Mouse (Mus musculus) forebrain, embryonic 16.5 days (tissue): ENCODE measurements around the gene Qpct. TPM values are rescaled to one million over a fixed set of nuclear protein-coding genes. Genes with fewer than 3 reads are reported as not detected.

Experiments used
- ATAC-seq: fragments of 200-750 bp; cut with Nextera tagmentation; 2 replicates; pipeline ENCODE4 v1.8.0; 2017; ENCODE audit warnings: mild to moderate bottlenecking, moderate library complexity
- H3K27ac ChIP-seq: fragments of 300-500 bp; sonication (generic); 2 replicates; pipeline ENCODE4 v1.5.1; 2014; ENCODE audit warnings: low read length, control low read depth
- H3K27me3 ChIP-seq: fragments of 300-500 bp; sonication (generic); replicated peaks from 2 replicates; pipeline ENCODE4 v1.6.1; 2014; ENCODE audit warnings: low read length; ENCODE audit not compliant: control insufficient read depth, insufficient read depth
- H3K36me3 ChIP-seq: fragments of 300-500 bp; sonication (generic); 2 replicates; pipeline ENCODE4 v1.6.1; 2014; ENCODE audit not compliant: control insufficient read depth, insufficient read depth
- H3K4me1 ChIP-seq: fragments of 300-500 bp; sonication (generic); replicated peaks from 2 replicates; pipeline ENCODE4 v1.6.1; 2014; ENCODE audit warnings: low read length; ENCODE audit not compliant: control insufficient read depth, insufficient read depth
- H3K4me2 ChIP-seq: fragments of 300-500 bp; sonication (generic); 2 replicates; pipeline ENCODE4 v1.6.1; 2014; ENCODE audit warnings: mild to moderate bottlenecking, low read length, control low read depth
- H3K4me3 ChIP-seq: fragments of 300-500 bp; sonication (generic); replicated peaks from 2 replicates; pipeline ENCODE4 v1.5.1; 2014; ENCODE audit warnings: mild to moderate bottlenecking, low read length, control low read depth
- H3K9ac ChIP-seq: fragments of 300-500 bp; sonication (generic); replicated peaks from 2 replicates; pipeline ENCODE4 v1.6.1; 2014; ENCODE audit warnings: low read depth, low read length, control low read depth
- H3K9me3 ChIP-seq: fragments of 300-500 bp; sonication (generic); 2 replicates; pipeline ENCODE4 v1.6.1; 2016; ENCODE audit warnings: low read length; ENCODE audit not compliant: control insufficient read depth
- WGBS: fragments of 180-500 bp; shearing (Covaris S2); extraction: QIAGEN DNeasy Blood & Tissue Kit; methylation state at CpG from one replicate; pipeline ENCODE4 v1.1.7; 2014; 5-methylcytosine and 5-hydroxymethylcytosine counted together
- polyA plus RNA-seq: library from polyadenylated mRNA; unstranded; fragments of >200 nt; fragmentation: Nextera tagmentation; extraction: Ambion mirVana; gene quantifications from 2 replicates; pipeline ENCODE4 v1.2.1, GENCODE M21; 2015

Gene Qpct
- polyA plus RNA-seq: 13.4 and 13.5 TPM in 2 replicates

GRCm38 (mm10) chr17:79051606-79052005 lies at the start of gene Qpct:
Gene Qpct, plus strand, starts transcription at chr17:79051906.
- 77% methylated on average over 4 of the region's 4 CpGs for WGBS

GRCm38 (mm10) chr17:79013625-79014024 lies 38.1 kb upstream of the Qpct start:
- H3K4me1 ChIP-seq: peaks cover 12% of the 10 kb centered on the region
- no peaks in the 10 kb centered on the region for H3K27me3 ChIP-seq
- H3K36me3 ChIP-seq: peaks cover 5% of the 10 kb centered on the region; the same call in 1 of the 2 replicates
- no peak for ATAC-seq
- H3K4me3 ChIP-seq: no peak overlapping the region
- no peaks in the 10 kb centered on the region for H3K9me3 ChIP-seq
- no peak overlapping the region for H3K27ac ChIP-seq
- no peak overlapping the region for H3K9ac ChIP-seq
- 96% methylated on average over 2 of the region's 2 CpGs for WGBS
- H3K4me2 ChIP-seq: no peak overlapping the region

More at GRCm38 (mm10) chr17:79051606-79052005, at the start of gene Qpct:
- peak within 1 kb of the TSS; percentile 63 for H3K9ac ChIP-seq
- no peaks in the 10 kb centered on the region for H3K36me3 ChIP-seq
- H3K27me3 ChIP-seq: no peaks in the 10 kb centered on the region; the same call in 1 of the 2 replicates
- ATAC-seq: no peak
- 0 out of 2 replicates have a peak, but pooled peaks cover 2% of the 10 kb centered on the region for H3K4me1 ChIP-seq
- H3K4me3 ChIP-seq: peak within 1 kb of the TSS; percentile 65
- H3K27ac ChIP-seq: peak within 1 kb of the TSS; percentile 68
- peak within 1 kb of the TSS; percentile 89 for H3K4me2 ChIP-seq
- H3K9me3 ChIP-seq: no peaks in the 10 kb centered on the region

GRCm38 (mm10) chr17:79014911-79015685 lies 36.6 kb upstream of the Qpct start:
- Histone ChIP-seq H3K27ac (no peak overlapping the region), H3K27me3 (no peaks in the 10 kb centered on the region), H3K36me3 (peaks cover 5% of the 10 kb centered on the region; the same call in 1 of the 2 replicates), H3K9me3 (no peaks in the 10 kb centered on the region), H3K9ac (no peak overlapping the region), H3K4me3 (no peak overlapping the region), H3K4me1 (peaks cover 20% of the 10 kb centered on the region), H3K4me2 (no peak overlapping the region)
- WGBS: 89% methylated on average over 2 of the region's 2 CpGs
- no peak for ATAC-seq

- Histone ChIP-seq H3K36me3 (peaks cover 5% of the 10 kb centered on the region; the same call in 1 of the 2 replicates), H3K4me1 (peaks cover 20% of the 10 kb centered on the region), H3K9ac (no peak overlapping the region), H3K27me3 (no peaks in the 10 kb centered on the region), H3K4me2 (no peak overlapping the region), H3K4me3 (no peak overlapping the region), H3K9me3 (no peaks in the 10 kb centered on the region), H3K27ac (no peak overlapping the region)
- 90% methylated on average over 10 of the region's 10 CpGs for WGBS
- no peak for ATAC-seq
These were observed 35.9 kb upstream of the Qpct start for GRCm38 (mm10) chr17:79015831-79016230.

- no peak overlapping the region for H3K27ac ChIP-seq
- peaks cover 20% of the 10 kb centered on the region for H3K4me1 ChIP-seq
- no peak overlapping the region for H3K9ac ChIP-seq
- H3K9me3 ChIP-seq: no peaks in the 10 kb centered on the region
- 32% methylated on average over 9 of the region's 9 CpGs for WGBS
- ATAC-seq: no peak
- peaks cover 2% of the 10 kb centered on the region; the same call in 1 of the 2 replicates for H3K27me3 ChIP-seq
- H3K4me3 ChIP-seq: peak overlapping the region; percentile 4; the same call in 1 of the 2 replicates
- no peaks in the 10 kb centered on the region for H3K36me3 ChIP-seq
- H3K4me2 ChIP-seq: peak overlapping the region; percentile 24
These were observed 33.3 kb upstream of the Qpct start for GRCm38 (mm10) chr17:79018422-79018821.

- WGBS: under 1% methylated on average over 18 of the region's 18 CpGs
- no peak overlapping the region; the same call in 1 of the 2 replicates for H3K27ac ChIP-seq
- H3K9me3 ChIP-seq: no peaks in the 10 kb centered on the region
- ATAC-seq: no peak
- H3K4me2 ChIP-seq: peak overlapping the region; percentile 75
- peaks cover 2% of the 10 kb centered on the region; the same call in 1 of the 2 replicates for H3K27me3 ChIP-seq
- no peaks in the 10 kb centered on the region for H3K36me3 ChIP-seq
- peak overlapping the region; percentile 80 for H3K9ac ChIP-seq
- H3K4me3 ChIP-seq: peak overlapping the region; percentile 84
- peaks cover 20% of the 10 kb centered on the region for H3K4me1 ChIP-seq
These were observed 31.9 kb upstream of the Qpct start for GRCm38 (mm10) chr17:79019726-79020207.

- H3K9me3 ChIP-seq: no peaks in the 10 kb centered on the region
- peak within 1 kb of the TSS; percentile 84 for H3K4me3 ChIP-seq
- peak within 1 kb of the TSS; percentile 65 for H3K27ac ChIP-seq
- peaks cover 20% of the 10 kb centered on the region for H3K4me1 ChIP-seq
- peak within 1 kb of the TSS; percentile 75 for H3K4me2 ChIP-seq
- H3K36me3 ChIP-seq: no peaks in the 10 kb centered on the region
- H3K9ac ChIP-seq: peak within 1 kb of the TSS; percentile 80
- ATAC-seq: peak; percentile 94
- peaks cover 2% of the 10 kb centered on the region; the same call in 1 of the 2 replicates for H3K27me3 ChIP-seq
- under 1% methylated on average over 93 of the region's 113 CpGs for WGBS
These were observed 31.3 kb upstream of the Qpct start, which contains the start of gene Prkd3 for GRCm38 (mm10) chr17:79020208-79020983. Gene Prkd3, minus strand, starts transcription at chr17:79020816.

- Histone ChIP-seq H3K9me3 (no peaks in the 10 kb centered on the region), H3K4me2 (peak overlapping the region; percentile 75), H3K9ac (peak overlapping the region; percentile 80), H3K27me3 (peaks cover 2% of the 10 kb centered on the region; the same call in 1 of the 2 replicates), H3K27ac (no peak overlapping the region), H3K36me3 (no peaks in the 10 kb centered on the region), H3K4me3 (peak overlapping the region; percentile 84), H3K4me1 (peaks cover 20% of the 10 kb centered on the region)
- ATAC-seq: peak; percentile 60
- WGBS: under 1% methylated on average over 24 of the region's 24 CpGs
These were observed 30.7 kb upstream of the Qpct start for GRCm38 (mm10) chr17:79020984-79021335.

GRCm38 (mm10) chr17:79022746-79023145 lies 29.0 kb upstream of the Qpct start:
- no peak for ATAC-seq
- no peaks in the 10 kb centered on the region for H3K36me3 ChIP-seq
- no peak overlapping the region for H3K4me3 ChIP-seq
- 77% methylated on average over 3 of the region's 3 CpGs for WGBS
- no peaks in the 10 kb centered on the region for H3K9me3 ChIP-seq
- no peak overlapping the region for H3K4me2 ChIP-seq
- H3K27me3 ChIP-seq: peaks cover 2% of the 10 kb centered on the region; the same call in 1 of the 2 replicates
- no peak overlapping the region for H3K9ac ChIP-seq
- H3K27ac ChIP-seq: no peak overlapping the region
- H3K4me1 ChIP-seq: peaks cover 16% of the 10 kb centered on the region
